8 mouse cellular contexts compared by ENCODE assay signal in the genomic region with DNA sequence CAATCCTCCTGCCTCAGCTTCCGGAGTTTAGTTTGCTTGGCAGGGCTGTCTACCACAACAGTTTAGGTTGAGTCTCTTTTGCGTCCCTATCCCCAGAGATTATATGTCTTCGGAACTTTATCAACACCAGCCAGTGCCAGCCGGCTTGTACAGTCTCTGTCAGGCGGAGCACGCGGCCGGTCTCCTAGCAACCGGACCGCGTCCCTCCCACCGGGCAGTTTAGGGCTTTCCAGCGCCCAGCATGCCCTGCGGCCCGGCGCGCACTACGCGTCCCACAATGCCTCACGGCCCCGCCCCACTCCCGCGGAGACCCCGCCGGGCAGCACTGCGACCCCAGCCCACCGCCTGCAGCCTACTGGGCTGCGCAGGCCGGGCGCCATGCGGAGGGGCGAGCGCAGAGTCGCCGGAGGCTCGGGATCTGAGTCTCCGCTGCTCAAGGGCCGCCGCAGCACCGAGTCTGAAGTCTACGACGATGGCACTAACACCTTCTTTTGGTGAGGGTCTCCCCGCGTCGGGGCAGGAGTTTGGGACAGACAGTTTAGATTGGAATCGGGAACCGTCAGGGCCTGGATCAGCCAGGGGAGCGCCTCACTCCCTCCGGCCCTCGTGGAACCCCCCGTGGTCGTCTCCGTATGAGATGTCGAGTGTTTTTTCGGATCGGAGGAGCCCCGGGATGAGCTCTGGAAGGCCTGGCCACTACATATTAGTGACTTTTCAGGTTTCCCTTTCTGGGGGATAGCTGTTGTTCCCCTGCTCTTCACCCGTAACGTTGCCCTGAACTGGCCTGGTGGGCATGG. TPM values are rescaled to one million over a fixed set of nuclear protein-coding genes. Genes with fewer than 3 reads are reported as not detected.
A peak's percentile ranks its signal among the peaks of the same experiment; 100 is the strongest.
DNase-seq lines count a peak whose midpoint lies in the region; ATAC-seq and TF ChIP-seq lines count a peak whose summit lies in the region.

No protein-coding gene starts in this region.

- H3K4me1 ChIP-seq in heart, embryonic 12.5 days (replicated peaks): peaks cover 15% of the 10 kb centered on the region
- H3K4me1 ChIP-seq in kidney, postnatal 0 days (replicated peaks; ENCODE audit: insufficient read depth, low read length): peaks cover 6% of the 10 kb centered on the region; the same call in 1 of the 2 replicates
- H3K4me1 ChIP-seq in liver, embryonic 11.5 days (replicated peaks; ENCODE audit: control insufficient read depth, insufficient read depth, low read length): peaks cover 32% of the 10 kb centered on the region
- peaks cover 6% of the 10 kb centered on the region; the same call in 1 of the 2 replicates for H3K4me1 ChIP-seq in stomach, embryonic 14.5 days (ENCODE audit: control insufficient read depth, insufficient read depth, low read length)

- H3K4me2 ChIP-seq in heart, embryonic 12.5 days: peak overlapping the region; percentile 92
- peak overlapping the region; percentile 78 for H3K4me2 ChIP-seq in kidney, postnatal 0 days (ENCODE audit: low read length)
- peak overlapping the region; percentile 87 for H3K4me2 ChIP-seq in liver, embryonic 11.5 days
- H3K4me2 ChIP-seq in stomach, embryonic 14.5 days (replicated peaks; ENCODE audit: low read depth, low read length): peak overlapping the region; percentile 62

- ATAC-seq in erythroblast, adult 5-6 weeks (replicated peaks; ENCODE audit: low FRiP score, poor library complexity, severe bottlenecking): peak; percentile 75
- ATAC-seq in heart, embryonic 12.5 days (ENCODE audit: insufficient number of reproducible peaks, low FRiP score): peak; percentile 99
- peak; percentile 97 for ATAC-seq in kidney, postnatal 0 days (replicated peaks; ENCODE audit: low FRiP score, low read depth)
- peak; percentile 92 for ATAC-seq in liver, embryonic 11.5 days (replicated peaks; ENCODE audit: low FRiP score)
- ATAC-seq in stomach, embryonic 14.5 days (ENCODE audit: insufficient number of reproducible peaks, insufficient read depth, low FRiP score, low read depth): peak; percentile 98

- peak; percentile 90 for DNase-seq in B cell, adult 2 months
- DNase-seq in brain, adult 2 months (ENCODE audit: low read depth, low spot score): peak; percentile 95
- DNase-seq in kidney, postnatal 0 days (ENCODE audit: low spot score): peak; percentile 92
- DNase-seq in liver, embryonic 11.5 days (ENCODE audit: low spot score): peak; percentile 94
- peak; percentile 89 for DNase-seq in naive thymus-derived CD4-positive, alpha-beta T cell, adult 2 months (ENCODE audit: low read depth)

- peak overlapping the region; percentile 97 for H3K9ac ChIP-seq in heart, embryonic 12.5 days
- peak overlapping the region; percentile 89 for H3K9ac ChIP-seq in kidney, postnatal 0 days (ENCODE audit: low read depth, low read length)
- peak overlapping the region; percentile 87 for H3K9ac ChIP-seq in liver, embryonic 11.5 days (ENCODE audit: low read depth, low read length)
- peak overlapping the region; percentile 92 for H3K9ac ChIP-seq in stomach, embryonic 14.5 days (replicated peaks; ENCODE audit: low read depth, low read length)

- no peak for TF ChIP-seq CTCF in kidney, postnatal 0 days (IDR thresholded peaks at IDR 0.05; ENCODE audit: low read depth)

- H3K27ac ChIP-seq in heart, embryonic 12.5 days (ENCODE audit: poor library complexity, severe bottlenecking): peak overlapping the region; percentile 29
- peak overlapping the region; percentile 54; the same call in 1 of the 2 replicates for H3K27ac ChIP-seq in kidney, postnatal 0 days
- H3K27ac ChIP-seq in liver, embryonic 11.5 days (ENCODE audit: low read depth, low read length): peak overlapping the region; percentile 94
- peak overlapping the region; percentile 48; the same call in 1 of the 2 replicates for H3K27ac ChIP-seq in stomach, embryonic 14.5 days (ENCODE audit: low read length)

- H3K36me3 ChIP-seq in heart, embryonic 12.5 days: peaks cover 17% of the 10 kb centered on the region
- peaks cover 13% of the 10 kb centered on the region; the same call in 1 of the 2 replicates for H3K36me3 ChIP-seq in kidney, postnatal 0 days (ENCODE audit: insufficient read depth, low read length)
- peaks cover 11% of the 10 kb centered on the region for H3K36me3 ChIP-seq in liver, embryonic 11.5 days (ENCODE audit: control insufficient read depth, insufficient read depth, low read length)
- H3K36me3 ChIP-seq in stomach, embryonic 14.5 days (ENCODE audit: control insufficient read depth, insufficient read depth, low read length): peaks cover 11% of the 10 kb centered on the region

- under 1% methylated on average over 59 of the region's 59 CpGs for WGBS in heart, embryonic 12.5 days
- WGBS in kidney, postnatal 0 days: under 1% methylated on average over 59 of the region's 59 CpGs
- WGBS in liver, embryonic 11.5 days: under 1% methylated on average over 59 of the region's 59 CpGs
- 1% methylated on average over 59 of the region's 59 CpGs for WGBS in stomach, embryonic 14.5 days

- no peaks in the 10 kb centered on the region for H3K27me3 ChIP-seq in heart, embryonic 12.5 days (replicated peaks)
- no peaks in the 10 kb centered on the region for H3K27me3 ChIP-seq in kidney, postnatal 0 days (ENCODE audit: insufficient read depth, low read length)
- H3K27me3 ChIP-seq in liver, embryonic 11.5 days (replicated peaks; ENCODE audit: control insufficient read depth, insufficient read depth, low read length): no peaks in the 10 kb centered on the region
- H3K27me3 ChIP-seq in stomach, embryonic 14.5 days (ENCODE audit: control insufficient read depth, insufficient read depth, low read length): no peaks in the 10 kb centered on the region

- H3K4me3 ChIP-seq in heart, embryonic 12.5 days: peak overlapping the region; percentile 96
- peak overlapping the region; percentile 97 for H3K4me3 ChIP-seq in kidney, postnatal 0 days (replicated peaks; ENCODE audit: low read depth, low read length)
- H3K4me3 ChIP-seq in liver, embryonic 11.5 days (ENCODE audit: low read depth, low read length): peak overlapping the region; percentile 87
- peak overlapping the region; percentile 94 for H3K4me3 ChIP-seq in stomach, embryonic 14.5 days (ENCODE audit: low read depth, low read length)

- H3K9me3 ChIP-seq in heart, embryonic 12.5 days (replicated peaks): no peaks in the 10 kb centered on the region
- H3K9me3 ChIP-seq in kidney, postnatal 0 days (replicated peaks; ENCODE audit: low read length): no peaks in the 10 kb centered on the region
- no peaks in the 10 kb centered on the region for H3K9me3 ChIP-seq in liver, embryonic 11.5 days (ENCODE audit: control insufficient read depth, low read length)
- H3K9me3 ChIP-seq in stomach, embryonic 14.5 days (ENCODE audit: control insufficient read depth, low read depth, low read length): no peaks in the 10 kb centered on the region

RNA-seq across cellular contexts. Expression of a gene that starts 9.0 kb away (rescaled TPM):
- total RNA-seq in erythroblast, adult 5-6 weeks (2015; ENCODE audit: low replicate concordance): 123 and 158 TPM in 2 replicates
- total RNA-seq in erythroblast, adult 5-6 weeks (2017; ENCODE audit: low replicate concordance): 153 and 164 TPM in 2 replicates
- polyA plus RNA-seq in heart, embryonic 12.5 days (2016; fragmentation: Nextera tagmentation; extraction: Ambion mirVana): 58.0 and 65.9 TPM in 2 replicates
- polyA plus RNA-seq in kidney, postnatal 0 days (2015; fragmentation: Nextera tagmentation; extraction: Ambion mirVana): 75.3 and 85.1 TPM in 2 replicates
- polyA plus RNA-seq in liver, embryonic 11.5 days (2014; fragmentation: Nextera tagmentation; extraction: Ambion mirVana): 134 and 147 TPM in 2 replicates
- polyA plus RNA-seq in stomach, embryonic 14.5 days (2014; fragmentation: Nextera tagmentation; extraction: Ambion mirVana): 65.1 and 67.3 TPM in 2 replicates

RNA-seq across cellular contexts. Expression of a gene that starts 13.6 kb away (rescaled TPM):
- total RNA-seq in erythroblast, adult 5-6 weeks (2015; ENCODE audit: low replicate concordance): not detected in 2 replicates
- not detected in 2 replicates for total RNA-seq in erythroblast, adult 5-6 weeks (2017; ENCODE audit: low replicate concordance)
- 0.09 and 0.30 TPM in 2 replicates for polyA plus RNA-seq in heart, embryonic 12.5 days (2016; fragmentation: Nextera tagmentation; extraction: Ambion mirVana)
- polyA plus RNA-seq in kidney, postnatal 0 days (2015; fragmentation: Nextera tagmentation; extraction: Ambion mirVana): 6.9 and 8.1 TPM in 2 replicates
- 0.09 and 0.41 TPM in 2 replicates for polyA plus RNA-seq in liver, embryonic 11.5 days (2014; fragmentation: Nextera tagmentation; extraction: Ambion mirVana)
- 11.9 and 12.2 TPM in 2 replicates for polyA plus RNA-seq in stomach, embryonic 14.5 days (2014; fragmentation: Nextera tagmentation; extraction: Ambion mirVana)

RNA-seq across cellular contexts. Expression of a gene that starts 30.9 kb away (rescaled TPM):
- total RNA-seq in erythroblast, adult 5-6 weeks (2015; ENCODE audit: low replicate concordance): 4.2 TPM in 1 of 2 replicates, not detected in the other
- total RNA-seq in erythroblast, adult 5-6 weeks (2017; ENCODE audit: low replicate concordance): 2.8 and 4.4 TPM in 2 replicates
- 2.2 and 2.9 TPM in 2 replicates for polyA plus RNA-seq in heart, embryonic 12.5 days (2016; fragmentation: Nextera tagmentation; extraction: Ambion mirVana)
- polyA plus RNA-seq in kidney, postnatal 0 days (2015; fragmentation: Nextera tagmentation; extraction: Ambion mirVana): 54.1 and 59.6 TPM in 2 replicates
- 21.4 and 23.5 TPM in 2 replicates for polyA plus RNA-seq in liver, embryonic 11.5 days (2014; fragmentation: Nextera tagmentation; extraction: Ambion mirVana)
- polyA plus RNA-seq in stomach, embryonic 14.5 days (2014; fragmentation: Nextera tagmentation; extraction: Ambion mirVana): 7.1 and 7.4 TPM in 2 replicates

RNA-seq across cellular contexts. Expression of a gene that starts 41.4 kb away (rescaled TPM):
- total RNA-seq in erythroblast, adult 5-6 weeks (2015; ENCODE audit: low replicate concordance): 11.9 and 13.8 TPM in 2 replicates
- 15.1 and 15.7 TPM in 2 replicates for total RNA-seq in erythroblast, adult 5-6 weeks (2017; ENCODE audit: low replicate concordance)
- polyA plus RNA-seq in heart, embryonic 12.5 days (2016; fragmentation: Nextera tagmentation; extraction: Ambion mirVana): 82.4 and 88.2 TPM in 2 replicates
- polyA plus RNA-seq in kidney, postnatal 0 days (2015; fragmentation: Nextera tagmentation; extraction: Ambion mirVana): 136 and 147 TPM in 2 replicates
- polyA plus RNA-seq in liver, embryonic 11.5 days (2014; fragmentation: Nextera tagmentation; extraction: Ambion mirVana): 91.2 and 93.7 TPM in 2 replicates
- polyA plus RNA-seq in stomach, embryonic 14.5 days (2014; fragmentation: Nextera tagmentation; extraction: Ambion mirVana): 165 and 181 TPM in 2 replicates

RNA-seq across cellular contexts. Expression of a gene that starts 53.2 kb away (rescaled TPM):
- total RNA-seq in erythroblast, adult 5-6 weeks (2015; ENCODE audit: low replicate concordance): not detected in 2 replicates
- total RNA-seq in erythroblast, adult 5-6 weeks (2017; ENCODE audit: low replicate concordance): not detected in 2 replicates
- polyA plus RNA-seq in heart, embryonic 12.5 days (2016; fragmentation: Nextera tagmentation; extraction: Ambion mirVana): 0.41 and 0.50 TPM in 2 replicates
- 11.1 and 13.4 TPM in 2 replicates for polyA plus RNA-seq in kidney, postnatal 0 days (2015; fragmentation: Nextera tagmentation; extraction: Ambion mirVana)
- 1.9 and 2.7 TPM in 2 replicates for polyA plus RNA-seq in liver, embryonic 11.5 days (2014; fragmentation: Nextera tagmentation; extraction: Ambion mirVana)
- polyA plus RNA-seq in stomach, embryonic 14.5 days (2014; fragmentation: Nextera tagmentation; extraction: Ambion mirVana): 20.2 and 21.1 TPM in 2 replicates

Comparison
In these comparisons a context has a peak if more than half of its experiments do, and no peak if none do; other contexts are left out.
1. Peak in every context shown above with its lines: DNase-seq, ATAC-seq, H3K4me3 ChIP-seq and H3K27ac ChIP-seq.
2. H3K27ac ChIP-seq: peak in every context shown above with its lines; median percentile 94 in liver, embryonic 11.5 days; 54 in kidney, postnatal 0 days; 48 in stomach, embryonic 14.5 days; 29 in heart, embryonic 12.5 days.